Mouse (Mus musculus) right cerebral cortex, postnatal 4 days (tissue): ENCODE measurements around the gene Ccdc122.
"Not testable (repeated sequence)": the region's sequence is repeated elsewhere in the genome, so short reads cannot be mapped to it uniquely, and the experiment has no call there.

Experiments used
- DNase-seq: peaks from one replicate; pipeline ENCODE4 v3.0.0-alpha.2; 2022

The Ccdc122 gene

GRCm38 (mm10) chr14:77036226-77037046, at the start of gene Ccdc122, which contains the start of gene Lacc1:
Gene Ccdc122, plus strand, starts transcription at chr14:77036772.
Gene Lacc1, minus strand, starts transcription at chr14:77036904.
- DNase-seq: peak; percentile 70

GRCm38 (mm10) chr14:76990351-76990750, 46.2 kb upstream of the Ccdc122 start:
- not testable (repeated sequence) for DNase-seq

GRCm38 (mm10) chr14:77004740-77005139, 31.8 kb upstream of the Ccdc122 start:
- DNase-seq: no peak

- no peak for DNase-seq
Measured at GRCm38 (mm10) chr14:77005566-77005965, 31.0 kb upstream of the Ccdc122 start.

- DNase-seq: peak; percentile 71
Measured at GRCm38 (mm10) chr14:77008238-77008637, 28.3 kb upstream of the Ccdc122 start.

GRCm38 (mm10) chr14:77011804-77012203, 24.8 kb upstream of the Ccdc122 start:
- peak; percentile 75 for DNase-seq

GRCm38 (mm10) chr14:77016783-77017182, 19.8 kb upstream of the Ccdc122 start:
- not testable (repeated sequence) for DNase-seq

- DNase-seq: no peak
Measured at GRCm38 (mm10) chr14:77017211-77017610, 19.4 kb upstream of the Ccdc122 start.

- no peak for DNase-seq
Measured at GRCm38 (mm10) chr14:77024499-77024898, 12.1 kb upstream of the Ccdc122 start.

- DNase-seq: no peak
Measured at GRCm38 (mm10) chr14:77029319-77030054, 7.1 kb upstream of the Ccdc122 start.

GRCm38 (mm10) chr14:77030808-77031207, 5.8 kb upstream of the Ccdc122 start:
- no peak for DNase-seq

- DNase-seq: no peak
Measured at GRCm38 (mm10) chr14:77032433-77032832, 4.1 kb upstream of the Ccdc122 start.

- DNase-seq: no peak
Measured at GRCm38 (mm10) chr14:77033391-77033790, 3.2 kb upstream of the Ccdc122 start.

- no peak for DNase-seq
Measured at GRCm38 (mm10) chr14:77034175-77034915, 2.2 kb upstream of the Ccdc122 start.

GRCm38 (mm10) chr14:77034970-77035369, 1.6 kb upstream of the Ccdc122 start:
- no peak for DNase-seq

GRCm38 (mm10) chr14:77037330-77037729, 758 bp downstream of the Ccdc122 start:
- no peak for DNase-seq

- DNase-seq: no peak
Measured at GRCm38 (mm10) chr14:77037832-77038425, 1.4 kb downstream of the Ccdc122 start.

GRCm38 (mm10) chr14:77053288-77053687, 16.7 kb downstream of the Ccdc122 start:
- DNase-seq: no peak

- no peak for DNase-seq
Measured at GRCm38 (mm10) chr14:77069361-77069760, 32.8 kb downstream of the Ccdc122 start.

- no peak for DNase-seq
Measured at GRCm38 (mm10) chr14:77081248-77081647, 44.7 kb downstream of the Ccdc122 start.

- no peak for DNase-seq
Measured at GRCm38 (mm10) chr14:77100285-77100684, 63.7 kb downstream of the Ccdc122 start.

GRCm38 (mm10) chr14:77110622-77111021, 74.0 kb downstream of the Ccdc122 start:
- not testable (repeated sequence) for DNase-seq

- no peak for DNase-seq
Measured at GRCm38 (mm10) chr14:77130612-77131011, 94.0 kb downstream of the Ccdc122 start.
